Mouse (Mus musculus): ENCODE results near the gene Gm37240. TPM values are rescaled to one million over a fixed set of nuclear protein-coding genes. Genes with fewer than 3 reads are reported as not detected.

Gm37240 gene
- polyA plus RNA-seq, 1 experiment from 2014 or later, result 0.82 TPM

DNA sequence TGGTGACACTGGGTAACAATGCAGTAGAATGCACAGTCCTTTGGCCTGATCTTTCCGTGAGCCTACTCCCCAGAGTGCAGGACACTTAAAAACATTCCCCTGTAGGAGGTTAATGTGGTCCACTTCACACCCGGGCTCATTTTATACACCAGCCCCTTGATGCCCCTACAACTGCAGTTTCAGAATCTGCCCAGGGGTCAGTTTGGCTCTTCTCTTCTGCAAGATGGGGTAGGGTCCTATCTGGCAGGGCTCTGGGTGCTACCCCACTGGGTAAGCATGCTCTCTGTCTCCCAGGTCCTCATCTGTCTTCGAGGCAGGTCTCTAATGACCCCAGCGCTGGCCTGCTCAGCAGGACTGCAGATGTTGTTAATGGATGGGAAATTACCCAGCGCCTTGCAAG lies 783.0 kb downstream of the Gm37240 start:
- H3K36me3 ChIP-seq (ENCODE audit: control insufficient read depth, insufficient read depth, low read length), result no peaks in the 10 kb centered on the region
- no peak overlapping the region for H3K9ac ChIP-seq (ENCODE audit: low read length)
- ATAC-seq (ENCODE audit: insufficient read depth, low FRiP score, low TSS enrichment), result no peak
- DNase-seq (ENCODE audit: low spot score), result no peak
- H3K27ac ChIP-seq (ENCODE audit: low read depth, low read length), result no peak overlapping the region
- no peaks in the 10 kb centered on the region for H3K9me3 ChIP-seq (ENCODE audit: control insufficient read depth, low read length)
- H3K4me3 ChIP-seq (ENCODE audit: low read depth, low read length), result no peak overlapping the region
- 24% methylated on average over 5 of the region's 5 CpGs for WGBS
- no peak overlapping the region for H3K4me2 ChIP-seq (ENCODE audit: low read depth)
- H3K27me3 ChIP-seq (ENCODE audit: control insufficient read depth, insufficient read depth, low read length), result no peaks in the 10 kb centered on the region
- no peaks in the 10 kb centered on the region for H3K4me1 ChIP-seq (ENCODE audit: control insufficient read depth, insufficient read depth, low read length)

DNA sequence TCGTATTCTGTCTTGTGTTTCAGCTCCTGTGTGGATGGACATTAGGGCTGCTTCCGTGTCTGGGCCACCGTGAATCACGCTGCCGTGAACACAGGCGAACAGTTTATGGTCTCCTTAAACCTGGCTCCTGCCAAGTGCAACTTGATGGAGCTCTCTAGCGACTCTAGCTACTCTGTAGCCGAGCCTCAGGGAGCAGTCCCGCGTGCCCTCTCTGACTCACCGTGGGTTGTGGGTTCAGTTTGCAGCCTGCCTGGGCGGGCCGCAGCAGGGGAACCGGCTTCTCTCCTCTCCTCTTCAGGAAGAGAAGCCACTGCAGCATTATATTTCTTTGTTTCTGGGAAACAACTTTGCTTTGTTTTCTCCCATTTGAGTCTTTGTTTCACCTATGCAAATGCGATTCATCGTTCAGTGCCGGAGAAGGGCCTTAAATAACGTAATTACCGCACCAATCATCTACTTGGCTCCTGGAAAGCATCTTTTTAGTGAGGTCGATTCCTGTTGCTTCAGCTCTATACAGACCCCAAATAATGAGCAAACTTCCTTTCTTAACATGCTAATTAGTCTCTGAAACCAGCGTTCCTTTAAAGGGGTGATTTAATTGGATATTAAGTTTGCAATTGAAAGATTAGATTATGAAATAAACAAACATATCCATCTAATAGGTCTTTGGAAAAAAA lies 806.3 kb downstream of the Gm37240 start:
- Histone ChIP-seq H3K27ac (ENCODE audit: low read depth, low read length) (no peak overlapping the region), H3K9ac (ENCODE audit: low read length) (no peak overlapping the region), H3K9me3 (ENCODE audit: control insufficient read depth, low read length) (no peaks in the 10 kb centered on the region), H3K4me1 (ENCODE audit: control insufficient read depth, insufficient read depth, low read length) (no peaks in the 10 kb centered on the region), H3K36me3 (ENCODE audit: control insufficient read depth, insufficient read depth, low read length) (no peaks in the 10 kb centered on the region), H3K4me3 (ENCODE audit: low read depth, low read length) (no peak overlapping the region), H3K4me2 (ENCODE audit: low read depth) (no peak overlapping the region), H3K27me3 (ENCODE audit: control insufficient read depth, insufficient read depth, low read length) (no peaks in the 10 kb centered on the region)
- no peak for DNase-seq (ENCODE audit: low spot score)
- 68% methylated on average over 21 of the region's 21 CpGs for WGBS
- ATAC-seq (ENCODE audit: insufficient read depth, low FRiP score, low TSS enrichment), result no peak

DNA sequence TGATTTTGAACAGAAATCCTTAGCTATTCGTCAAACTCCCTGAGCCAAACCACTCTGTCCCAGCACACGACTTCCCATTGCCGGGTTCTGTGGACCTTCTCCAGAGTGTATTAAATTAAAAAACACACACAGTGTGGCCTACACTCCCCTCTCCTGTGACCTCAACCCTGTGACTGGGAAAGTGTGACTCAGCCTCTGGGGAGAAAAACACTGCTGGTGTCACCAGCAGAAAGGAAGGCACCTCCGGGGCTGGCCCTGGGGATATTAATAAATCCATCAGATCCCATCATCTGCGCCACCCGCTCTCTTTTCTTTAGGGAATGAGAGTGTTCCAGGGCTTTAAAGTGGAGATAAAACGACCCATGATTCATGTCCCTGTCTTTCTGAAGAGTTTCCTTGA lies 823.2 kb downstream of the Gm37240 start:
- no peaks in the 10 kb centered on the region for H3K36me3 ChIP-seq (ENCODE audit: control insufficient read depth, insufficient read depth, low read length)
- 53% methylated on average over 7 of the region's 7 CpGs for WGBS
- H3K9ac ChIP-seq (ENCODE audit: low read length), result no peak overlapping the region
- H3K9me3 ChIP-seq (ENCODE audit: control insufficient read depth, low read length), result no peaks in the 10 kb centered on the region
- no peaks in the 10 kb centered on the region for H3K4me1 ChIP-seq (ENCODE audit: control insufficient read depth, insufficient read depth, low read length)
- no peaks in the 10 kb centered on the region for H3K27me3 ChIP-seq (ENCODE audit: control insufficient read depth, insufficient read depth, low read length)
- no peak for DNase-seq (ENCODE audit: low spot score)
- H3K27ac ChIP-seq (ENCODE audit: low read depth, low read length), result no peak overlapping the region
- H3K4me2 ChIP-seq (ENCODE audit: low read depth), result no peak overlapping the region
- no peak overlapping the region for H3K4me3 ChIP-seq (ENCODE audit: low read depth, low read length)
- no peak for ATAC-seq (ENCODE audit: insufficient read depth, low FRiP score, low TSS enrichment)

DNA sequence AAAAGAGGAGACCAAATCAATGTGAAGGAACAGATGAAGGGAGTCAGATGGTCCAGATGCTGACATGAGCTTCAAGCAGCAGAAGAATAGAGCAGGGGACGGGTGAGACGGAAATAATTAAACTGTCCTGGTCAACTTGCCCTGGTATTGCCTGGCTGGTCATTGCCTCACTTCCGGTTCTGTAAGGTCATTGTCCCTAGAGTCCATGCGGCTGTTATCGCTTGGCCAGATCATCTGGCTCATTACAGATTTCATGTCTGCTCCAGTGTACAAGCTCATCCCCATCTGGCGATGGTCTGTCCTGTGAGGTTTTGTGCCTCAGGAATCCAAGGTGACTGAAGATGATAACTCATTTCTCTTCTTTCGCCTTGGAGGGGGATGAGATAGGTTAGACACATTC lies 827.2 kb downstream of the Gm37240 start:
- Histone ChIP-seq H3K4me2 (ENCODE audit: low read depth) (no peak overlapping the region), H3K4me3 (ENCODE audit: low read depth, low read length) (no peak overlapping the region)
- no peak for ATAC-seq (ENCODE audit: insufficient read depth, low FRiP score, low TSS enrichment)

DNA sequence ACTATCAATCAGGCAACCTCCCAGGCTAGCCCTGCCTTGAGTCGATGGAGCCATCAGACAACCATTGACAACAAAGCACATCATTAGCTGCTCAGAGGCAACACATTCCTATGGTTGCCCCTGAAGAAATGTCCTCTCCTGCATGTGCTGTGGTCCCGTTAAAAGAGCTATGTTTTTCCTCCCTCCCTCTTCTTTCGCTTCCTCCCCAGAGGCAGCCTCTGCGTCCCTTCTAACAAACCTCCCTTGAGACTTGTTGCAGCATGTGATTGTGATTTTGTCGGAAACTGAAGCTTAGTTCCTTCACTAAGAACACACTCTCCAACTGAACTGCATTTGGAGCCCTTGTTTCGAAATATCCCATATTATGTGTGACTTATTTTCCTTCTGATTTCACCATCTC lies 830.1 kb downstream of the Gm37240 start:
- no peak overlapping the region for H3K9ac ChIP-seq (ENCODE audit: low read length)
- H3K36me3 ChIP-seq (ENCODE audit: control insufficient read depth, insufficient read depth, low read length), result no peaks in the 10 kb centered on the region
- no peak overlapping the region for H3K4me3 ChIP-seq (ENCODE audit: low read depth, low read length)
- H3K4me2 ChIP-seq (ENCODE audit: low read depth), result no peak overlapping the region
- H3K27me3 ChIP-seq (ENCODE audit: control insufficient read depth, insufficient read depth, low read length), result no peaks in the 10 kb centered on the region
- ATAC-seq (ENCODE audit: insufficient read depth, low FRiP score, low TSS enrichment), result no peak
- H3K4me1 ChIP-seq (ENCODE audit: control insufficient read depth, insufficient read depth, low read length), result no peaks in the 10 kb centered on the region
- H3K27ac ChIP-seq (ENCODE audit: low read depth, low read length), result no peak overlapping the region
- WGBS, result 77% methylated on average over 6 of the region's 6 CpGs
- DNase-seq (ENCODE audit: low spot score), result no peak
- no peaks in the 10 kb centered on the region for H3K9me3 ChIP-seq (ENCODE audit: control insufficient read depth, low read length)

More for the DNA sequence above, 827.2 kb downstream of the Gm37240 start:
- Histone ChIP-seq H3K36me3 (ENCODE audit: control insufficient read depth, insufficient read depth, low read length) (no peaks in the 10 kb centered on the region), H3K4me1 (ENCODE audit: control insufficient read depth, insufficient read depth, low read length) (no peaks in the 10 kb centered on the region), H3K9me3 (ENCODE audit: control insufficient read depth, low read length) (no peaks in the 10 kb centered on the region), H3K9ac (ENCODE audit: low read length) (no peak overlapping the region), H3K27me3 (ENCODE audit: control insufficient read depth, insufficient read depth, low read length) (no peaks in the 10 kb centered on the region), H3K27ac (ENCODE audit: low read depth, low read length) (no peak overlapping the region)
- no peak for DNase-seq (ENCODE audit: low spot score)
- WGBS, result 89% methylated on average over 7 of the region's 7 CpGs

DNA sequence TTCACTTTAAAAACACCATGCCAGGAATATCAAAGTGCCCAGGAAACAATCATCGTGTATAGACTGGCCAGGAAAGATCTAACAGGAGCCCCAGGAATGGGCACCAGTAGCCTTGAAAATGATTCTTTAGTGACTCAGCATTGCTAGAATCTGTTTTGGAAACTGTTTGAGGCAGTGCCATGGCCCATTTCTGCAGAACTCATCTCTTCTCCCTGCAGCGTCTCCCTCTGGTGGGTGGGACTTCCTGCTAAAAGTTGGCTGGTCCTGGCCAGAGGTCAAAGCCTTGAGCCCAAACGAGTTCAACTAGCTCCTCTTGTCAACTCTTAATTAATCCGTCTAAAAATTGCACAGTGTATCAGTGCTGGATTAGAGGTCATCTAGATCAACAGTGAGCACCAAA lies 833.8 kb downstream of the Gm37240 start:
- no peak for ATAC-seq (ENCODE audit: insufficient read depth, low FRiP score, low TSS enrichment)
- Histone ChIP-seq H3K4me2 (ENCODE audit: low read depth) (no peak overlapping the region), H3K36me3 (ENCODE audit: control insufficient read depth, insufficient read depth, low read length) (no peaks in the 10 kb centered on the region), H3K4me3 (ENCODE audit: low read depth, low read length) (no peak overlapping the region), H3K9ac (ENCODE audit: low read length) (no peak overlapping the region), H3K4me1 (ENCODE audit: control insufficient read depth, insufficient read depth, low read length) (no peaks in the 10 kb centered on the region), H3K27ac (ENCODE audit: low read depth, low read length) (no peak overlapping the region), H3K9me3 (ENCODE audit: control insufficient read depth, low read length) (no peaks in the 10 kb centered on the region), H3K27me3 (ENCODE audit: control insufficient read depth, insufficient read depth, low read length) (no peaks in the 10 kb centered on the region)
- WGBS, result 83% methylated on average over 4 of the region's 4 CpGs
- no peak for DNase-seq (ENCODE audit: low spot score)

DNA sequence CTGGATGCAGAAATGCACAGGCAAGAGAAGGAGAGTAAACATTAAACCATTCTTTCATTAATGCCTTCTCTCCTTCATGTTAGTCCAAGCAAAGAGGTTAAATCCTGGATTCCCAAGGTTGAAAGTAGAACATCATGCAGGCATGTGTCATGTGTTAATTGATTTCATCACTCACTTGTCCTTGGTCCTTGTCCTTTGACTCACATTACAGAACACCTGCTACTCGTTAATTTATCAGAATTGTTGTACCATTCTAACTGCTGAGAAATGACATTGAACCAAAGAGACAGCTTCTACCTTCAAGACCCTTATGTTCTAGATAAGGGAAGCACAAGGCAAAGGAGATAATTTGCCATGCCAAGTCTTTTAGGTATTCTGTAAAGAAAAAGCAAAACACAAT lies 835.1 kb downstream of the Gm37240 start:
- no peak overlapping the region for H3K9ac ChIP-seq (ENCODE audit: low read length)
- no peaks in the 10 kb centered on the region for H3K4me1 ChIP-seq (ENCODE audit: control insufficient read depth, insufficient read depth, low read length)
- 91% methylated on average over 1 of the region's 1 CpGs for WGBS
- no peak overlapping the region for H3K27ac ChIP-seq (ENCODE audit: low read depth, low read length)
- DNase-seq (ENCODE audit: low spot score), result no peak
- H3K4me2 ChIP-seq (ENCODE audit: low read depth), result no peak overlapping the region
- H3K27me3 ChIP-seq (ENCODE audit: control insufficient read depth, insufficient read depth, low read length), result no peaks in the 10 kb centered on the region
- no peak for ATAC-seq (ENCODE audit: insufficient read depth, low FRiP score, low TSS enrichment)
- H3K9me3 ChIP-seq (ENCODE audit: control insufficient read depth, low read length), result no peaks in the 10 kb centered on the region
- no peak overlapping the region for H3K4me3 ChIP-seq (ENCODE audit: low read depth, low read length)
- H3K36me3 ChIP-seq (ENCODE audit: control insufficient read depth, insufficient read depth, low read length), result no peaks in the 10 kb centered on the region

DNA sequence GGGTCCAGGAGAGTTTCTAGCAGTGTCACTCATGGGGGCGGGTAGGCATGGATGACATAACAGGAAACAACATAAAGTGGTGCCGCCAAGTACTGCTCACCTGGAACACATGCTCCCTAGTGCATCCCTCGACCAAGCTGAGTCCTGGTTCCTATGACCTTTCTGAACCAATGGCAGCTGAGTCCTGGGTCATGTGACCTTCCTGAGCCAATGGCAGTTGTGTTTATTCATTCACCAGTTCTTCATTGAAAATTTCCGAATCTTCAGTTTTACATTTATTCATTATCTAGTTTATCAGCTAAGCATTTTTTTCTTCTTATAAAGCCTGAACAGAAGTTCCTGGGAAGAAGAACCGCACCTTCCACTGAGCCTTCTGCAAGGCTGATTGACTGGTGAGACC lies 838.7 kb downstream of the Gm37240 start:
- no peak overlapping the region for H3K9ac ChIP-seq (ENCODE audit: low read length)
- no peaks in the 10 kb centered on the region for H3K27me3 ChIP-seq (ENCODE audit: control insufficient read depth, insufficient read depth, low read length)
- H3K4me1 ChIP-seq (ENCODE audit: control insufficient read depth, insufficient read depth, low read length), result no peaks in the 10 kb centered on the region
- no peaks in the 10 kb centered on the region for H3K36me3 ChIP-seq (ENCODE audit: control insufficient read depth, insufficient read depth, low read length)
- H3K4me2 ChIP-seq (ENCODE audit: low read depth), result no peak overlapping the region
- no peak overlapping the region for H3K4me3 ChIP-seq (ENCODE audit: low read depth, low read length)
- WGBS, result 89% methylated on average over 5 of the region's 5 CpGs
- no peak overlapping the region for H3K27ac ChIP-seq (ENCODE audit: low read depth, low read length)
- ATAC-seq (ENCODE audit: insufficient read depth, low FRiP score, low TSS enrichment), result no peak
- no peak for DNase-seq (ENCODE audit: low spot score)
- no peaks in the 10 kb centered on the region for H3K9me3 ChIP-seq (ENCODE audit: control insufficient read depth, low read length)

DNA sequence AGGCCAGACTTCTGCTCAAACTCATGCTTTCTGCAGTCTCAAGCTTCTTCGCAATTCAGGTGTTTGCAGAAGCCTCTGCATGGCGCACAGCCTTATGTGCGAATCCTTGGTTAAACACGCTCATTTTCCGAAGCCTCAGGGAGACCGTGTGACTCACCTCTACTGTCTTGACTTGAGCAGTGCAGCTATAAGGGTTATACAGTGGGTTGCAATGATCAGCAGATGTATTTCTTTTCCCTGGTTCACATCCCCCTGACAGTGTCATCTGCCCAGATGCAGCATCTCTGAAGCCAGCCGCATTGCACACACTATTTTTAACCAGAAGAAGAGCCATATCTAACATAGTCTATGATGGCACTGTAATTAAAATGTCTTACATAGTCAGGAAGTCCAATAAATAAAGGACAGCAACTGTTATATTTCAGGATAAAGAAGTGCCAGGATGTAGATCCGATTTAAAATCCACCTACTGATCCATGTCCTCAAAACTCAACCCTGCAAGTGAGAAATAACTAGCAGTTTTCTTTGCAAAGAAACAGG lies 843.6 kb downstream of the Gm37240 start:
- Histone ChIP-seq H3K27ac (ENCODE audit: low read depth, low read length) (no peak overlapping the region), H3K36me3 (ENCODE audit: control insufficient read depth, insufficient read depth, low read length) (no peaks in the 10 kb centered on the region), H3K4me2 (ENCODE audit: low read depth) (no peak overlapping the region), H3K4me1 (ENCODE audit: control insufficient read depth, insufficient read depth, low read length) (no peaks in the 10 kb centered on the region), H3K4me3 (ENCODE audit: low read depth, low read length) (no peak overlapping the region), H3K9ac (ENCODE audit: low read length) (no peak overlapping the region), H3K9me3 (ENCODE audit: control insufficient read depth, low read length) (no peaks in the 10 kb centered on the region), H3K27me3 (ENCODE audit: control insufficient read depth, insufficient read depth, low read length) (no peaks in the 10 kb centered on the region)
- 95% methylated on average over 8 of the region's 8 CpGs for WGBS
- ATAC-seq (ENCODE audit: insufficient read depth, low FRiP score, low TSS enrichment) (no peak), DNase-seq (ENCODE audit: low spot score) (no peak)

Data from neural tube, embryonic 11.5 days (tissue).